Mouse (Mus musculus) embryonic facial prominence, embryonic 11.5 days (tissue): ENCODE measurements at regions not wholly inside any gene's neighbourhood (a gene's known extent, or its start where the extent isn't known, plus 50 kb on each side); places are given as distances from the start of the nearest gene placed in this dataset.

Source experiments
- ATAC-seq: fragments of 200-750 bp; cut with Nextera tagmentation; replicated peaks from 2 replicates; pipeline ENCODE4 v1.8.0; 2017; ENCODE audit warnings: low read depth; ENCODE audit not compliant: insufficient number of reproducible peaks, low FRiP score, low TSS enrichment
- DNase-seq: peaks from one replicate; pipeline ENCODE4 v3.0.0-alpha.2; 2015; ENCODE audit warnings: low spot score
- H3K27ac ChIP-seq: fragments of 300-500 bp; sonication (generic); replicated peaks from 2 replicates; pipeline ENCODE4 v1.5.1; 2014; ENCODE audit warnings: mild to moderate bottlenecking, low read depth, low read length, control low read depth
- H3K27me3 ChIP-seq: fragments of 300-500 bp; sonication (generic); 2 replicates; pipeline ENCODE4 v1.6.1; 2014; ENCODE audit warnings: mild to moderate bottlenecking, low read length, moderate library complexity, mixed read lengths; ENCODE audit not compliant: control insufficient read depth, insufficient read depth
- H3K36me3 ChIP-seq: fragments of 300-500 bp; sonication (generic); replicated peaks from 2 replicates; pipeline ENCODE4 v1.6.1; 2014; ENCODE audit warnings: low read depth, mild to moderate bottlenecking, low read length, moderate library complexity, mixed read lengths; ENCODE audit not compliant: control insufficient read depth, insufficient read depth
- H3K4me1 ChIP-seq: fragments of 300-500 bp; sonication (generic); 2 replicates; pipeline ENCODE4 v1.6.1; 2014; ENCODE audit warnings: low read length, mixed read lengths; ENCODE audit not compliant: control insufficient read depth, insufficient read depth
- H3K4me2 ChIP-seq: fragments of 300-500 bp; sonication (generic); 2 replicates; pipeline ENCODE4 v1.6.1; 2014; ENCODE audit warnings: low read depth, mild to moderate bottlenecking, control low read depth, low read length, moderate library complexity
- H3K4me3 ChIP-seq: fragments of 300-500 bp; sonication (generic); 2 replicates; pipeline ENCODE4 v1.5.1; 2014; ENCODE audit warnings: low read depth, low read length, control low read depth
- H3K9ac ChIP-seq: fragments of 300-500 bp; sonication (generic); replicated peaks from 2 replicates; pipeline ENCODE4 v1.6.1; 2014; ENCODE audit warnings: mild to moderate bottlenecking, control low read depth, low read length
- H3K9me3 ChIP-seq: fragments of 300-500 bp; sonication (generic); replicated peaks from 2 replicates; pipeline ENCODE4 v1.6.1; 2016; ENCODE audit warnings: mild to moderate bottlenecking, low read length, inconsistent platforms, mixed read lengths; ENCODE audit not compliant: control insufficient read depth
- WGBS: fragments of 180-500 bp; shearing (Covaris S2); extraction: QIAGEN DNeasy Blood & Tissue Kit; methylation state at CpG from one replicate; pipeline ENCODE4 v1.1.7; 2014; 5-methylcytosine and 5-hydroxymethylcytosine counted together

- WGBS = 64% methylated on average over 5 of the region's 5 CpGs
- ATAC-seq = no peak
- no peaks in the 10 kb centered on the region for H3K9me3 ChIP-seq
- no peak for DNase-seq
- no peaks in the 10 kb centered on the region for H3K4me1 ChIP-seq
- no peaks in the 10 kb centered on the region for H3K36me3 ChIP-seq
- H3K4me2 ChIP-seq = no peak overlapping the region
- H3K4me3 ChIP-seq = no peak overlapping the region
- H3K9ac ChIP-seq = no peak overlapping the region
- no peaks in the 10 kb centered on the region for H3K27me3 ChIP-seq
- H3K27ac ChIP-seq = no peak overlapping the region
Observed at GRCm38 (mm10) chr5:4593638-4594381, 164.0 kb downstream of the Fzd1 start.

GRCm38 (mm10) chr5:4591721-4592120 lies 166.1 kb downstream of the Fzd1 start:
- no peak overlapping the region for H3K9ac ChIP-seq
- WGBS = 91% methylated on average over 1 of the region's 1 CpGs
- no peaks in the 10 kb centered on the region for H3K36me3 ChIP-seq
- H3K27me3 ChIP-seq = no peaks in the 10 kb centered on the region
- H3K27ac ChIP-seq = no peak overlapping the region
- DNase-seq (no peak), ATAC-seq (no peak)
- H3K4me1 ChIP-seq = no peaks in the 10 kb centered on the region
- no peak overlapping the region for H3K4me3 ChIP-seq
- H3K9me3 ChIP-seq = no peaks in the 10 kb centered on the region
- H3K4me2 ChIP-seq = no peak overlapping the region

- DNase-seq (no peak), ATAC-seq (no peak)
- H3K27ac ChIP-seq = no peak overlapping the region
- H3K9ac ChIP-seq = no peak overlapping the region
- H3K9me3 ChIP-seq = no peaks in the 10 kb centered on the region
- H3K4me3 ChIP-seq = no peak overlapping the region
- no peak overlapping the region for H3K4me2 ChIP-seq
- no peaks in the 10 kb centered on the region for H3K27me3 ChIP-seq
- no peaks in the 10 kb centered on the region for H3K36me3 ChIP-seq
- H3K4me1 ChIP-seq = no peaks in the 10 kb centered on the region
- WGBS = 67% methylated on average over 1 of the region's 1 CpGs
Observed at GRCm38 (mm10) chr5:4582702-4583475, 174.9 kb downstream of the Fzd1 start.

GRCm38 (mm10) chr5:4580185-4580839 lies 177.5 kb downstream of the Fzd1 start:
- Histone ChIP-seq H3K4me1 (no peaks in the 10 kb centered on the region), H3K4me3 (no peak overlapping the region), H3K27ac (no peak overlapping the region), H3K9me3 (no peaks in the 10 kb centered on the region), H3K4me2 (no peak overlapping the region), H3K27me3 (no peaks in the 10 kb centered on the region), H3K9ac (no peak overlapping the region), H3K36me3 (no peaks in the 10 kb centered on the region)
- DNase-seq (no peak), ATAC-seq (no peak)
- 87% methylated on average over 8 of the region's 8 CpGs for WGBS

GRCm38 (mm10) chr5:4578856-4579255 lies 179.0 kb downstream of the Fzd1 start:
- DNase-seq = no peak
- Histone ChIP-seq H3K4me3 (no peak overlapping the region), H3K9me3 (no peaks in the 10 kb centered on the region), H3K9ac (no peak overlapping the region), H3K36me3 (no peaks in the 10 kb centered on the region), H3K4me1 (no peaks in the 10 kb centered on the region), H3K27me3 (no peaks in the 10 kb centered on the region), H3K4me2 (no peak overlapping the region), H3K27ac (no peak overlapping the region)
- ATAC-seq = no peak
- 73% methylated on average over 3 of the region's 3 CpGs for WGBS

- no peak overlapping the region for H3K4me2 ChIP-seq
- H3K9me3 ChIP-seq = no peaks in the 10 kb centered on the region
- H3K27ac ChIP-seq = no peak overlapping the region
- no peak for ATAC-seq
- H3K36me3 ChIP-seq = no peaks in the 10 kb centered on the region
- H3K9ac ChIP-seq = no peak overlapping the region
- H3K4me3 ChIP-seq = no peak overlapping the region
- DNase-seq = no peak
- 88% methylated on average over 6 of the region's 6 CpGs for WGBS
- no peaks in the 10 kb centered on the region for H3K27me3 ChIP-seq
- no peaks in the 10 kb centered on the region for H3K4me1 ChIP-seq
Observed at GRCm38 (mm10) chr5:4577179-4577578, 180.7 kb downstream of the Fzd1 start.

- Histone ChIP-seq H3K27me3 (no peaks in the 10 kb centered on the region), H3K4me1 (no peaks in the 10 kb centered on the region), H3K9me3 (no peaks in the 10 kb centered on the region), H3K36me3 (no peaks in the 10 kb centered on the region), H3K27ac (no peak overlapping the region), H3K4me2 (no peak overlapping the region), H3K4me3 (no peak overlapping the region), H3K9ac (no peak overlapping the region)
- ATAC-seq (no peak), DNase-seq (no peak)
- WGBS = 84% methylated on average over 6 of the region's 6 CpGs
Observed at GRCm38 (mm10) chr5:4563862-4564261, 194.0 kb downstream of the Fzd1 start.

- H3K36me3 ChIP-seq = no peaks in the 10 kb centered on the region
Observed at GRCm38 (mm10) chr5:4561661-4562060, 196.2 kb downstream of the Fzd1 start.

More at GRCm38 (mm10) chr5:4561661-4562060, 196.2 kb downstream of the Fzd1 start:
- Histone ChIP-seq H3K27me3 (no peaks in the 10 kb centered on the region), H3K9ac (no peak overlapping the region), H3K27ac (no peak overlapping the region), H3K9me3 (no peaks in the 10 kb centered on the region), H3K4me2 (no peak overlapping the region), H3K4me3 (no peak overlapping the region), H3K4me1 (no peaks in the 10 kb centered on the region)
- WGBS = 60% methylated on average over 8 of the region's 8 CpGs
- ATAC-seq (no peak), DNase-seq (no peak)
